10 mouse cellular contexts compared by ENCODE assay signal in the genomic region with DNA sequence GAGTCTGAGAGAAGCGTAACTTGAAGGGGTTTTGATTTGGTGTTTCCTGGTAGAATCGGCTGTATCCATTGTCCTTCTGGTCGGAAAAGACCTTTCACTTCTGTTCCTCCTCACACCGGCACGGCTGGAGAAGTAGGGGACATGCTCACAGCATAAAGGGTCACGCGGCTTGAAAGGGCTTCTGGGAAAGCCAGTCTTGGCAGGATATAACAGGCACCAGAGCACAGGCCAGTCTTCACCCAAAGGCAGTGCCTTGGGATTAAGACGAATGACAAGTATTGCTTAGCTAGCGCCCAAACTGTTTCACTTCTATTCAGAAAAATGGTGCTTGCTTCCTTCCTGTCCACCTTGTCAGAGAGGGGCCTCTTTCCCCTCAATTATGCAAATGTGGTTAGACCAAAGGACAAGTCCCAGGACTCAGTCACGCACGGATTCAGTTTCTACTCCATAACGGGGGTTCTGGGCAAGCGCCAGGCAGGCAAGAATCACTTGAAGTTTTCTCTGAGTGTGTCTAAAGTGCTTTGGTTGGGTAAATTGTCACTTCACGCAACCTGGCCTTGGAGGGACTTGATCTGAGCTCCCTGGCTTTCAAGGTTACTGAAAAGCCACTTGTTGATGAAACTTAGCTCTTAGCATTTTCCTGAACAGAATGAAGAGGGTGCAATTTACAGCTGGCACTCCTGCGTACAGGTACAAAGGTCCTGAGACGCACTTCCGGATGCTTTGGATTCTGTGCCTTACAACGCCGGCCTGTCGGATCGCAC. TPM values are rescaled to one million over a fixed set of nuclear protein-coding genes. Genes with fewer than 3 reads are reported as not detected.
DNase-seq lines count a peak whose midpoint lies in the region; ATAC-seq lines count a peak whose summit lies in the region.
"Had no signal": no experiment of that assay in that cellular context is flagged by ENCODE, and none has a peak within 500 bp of the region (broad histone marks: within the 10 kb centered on the region; RNA-seq: fewer than 3 reads in every experiment).

No protein-coding gene starts in this region.

- no peak overlapping the region for H3K27ac ChIP-seq in heart, embryonic 16.5 days (ENCODE audit: low read length)
- H3K27ac ChIP-seq in hindbrain, embryonic 13.5 days = no peak overlapping the region
- no peak overlapping the region for H3K27ac ChIP-seq in neural tube, embryonic 14.5 days (ENCODE audit: low read depth, low read length)

- intact Hi-C loops in heart, postnatal 36 days (cut with DNase I) = loop anchor here (5.0 kb wide), 1 partner anchor 43 kb away; no protein-coding TSS in a partner anchor

- peak overlapping the region; percentile 34 for H3K4me2 ChIP-seq in heart, embryonic 16.5 days (ENCODE audit: low read depth, low read length)
- no peak overlapping the region for H3K4me2 ChIP-seq in hindbrain, embryonic 13.5 days
- H3K4me2 ChIP-seq in neural tube, embryonic 14.5 days (ENCODE audit: low read depth, low read length) = no peak overlapping the region

- no peaks in the 10 kb centered on the region for H3K9me3 ChIP-seq in heart, embryonic 16.5 days (replicated peaks; ENCODE audit: control insufficient read depth, low read length)
- H3K9me3 ChIP-seq in hindbrain, embryonic 13.5 days = no peaks in the 10 kb centered on the region
- no peaks in the 10 kb centered on the region for H3K9me3 ChIP-seq in neural tube, embryonic 14.5 days (ENCODE audit: control insufficient read depth, low read length)

- peaks cover 11% of the 10 kb centered on the region; the same call in 1 of the 2 replicates for H3K4me1 ChIP-seq in heart, embryonic 16.5 days (ENCODE audit: control insufficient read depth, insufficient read depth, low read length)
- peaks cover 8% of the 10 kb centered on the region for H3K4me1 ChIP-seq in hindbrain, embryonic 13.5 days (replicated peaks)
- no peaks in the 10 kb centered on the region for H3K4me1 ChIP-seq in neural tube, embryonic 14.5 days (ENCODE audit: control insufficient read depth, insufficient read depth, low read length)

- ATAC-seq in heart, embryonic 16.5 days (replicated peaks; ENCODE audit: extremely low read depth, insufficient read depth, low FRiP score) = no peak
- peak; percentile 66; the same call in 1 of the 2 replicates for ATAC-seq in hindbrain, embryonic 13.5 days (ENCODE audit: low FRiP score)
- peak; percentile 53; the same call in 1 of the 2 replicates for ATAC-seq in neural tube, embryonic 14.5 days (ENCODE audit: low read depth)

- H3K9ac ChIP-seq in heart, embryonic 16.5 days (ENCODE audit: low read length) = no peak overlapping the region
- H3K9ac ChIP-seq in hindbrain, embryonic 13.5 days = no peak overlapping the region
- H3K9ac ChIP-seq in neural tube, embryonic 14.5 days (replicated peaks; ENCODE audit: low read depth, low read length) = no peak overlapping the region

- 46% methylated on average over 21 of the region's 21 CpGs for WGBS in heart, embryonic 16.5 days
- 55% methylated on average over 21 of the region's 21 CpGs for WGBS in hindbrain, embryonic 13.5 days
- WGBS in neural tube, embryonic 14.5 days = 62% methylated on average over 21 of the region's 21 CpGs

- no peak overlapping the region for H3K4me3 ChIP-seq in heart, embryonic 16.5 days (ENCODE audit: low read length)
- no peak overlapping the region for H3K4me3 ChIP-seq in hindbrain, embryonic 13.5 days
- H3K4me3 ChIP-seq in neural tube, embryonic 14.5 days (ENCODE audit: low read depth, low read length) = no peak overlapping the region
- H3K4me3 ChIP-seq: myocyte had no signal

- no peaks in the 10 kb centered on the region for H3K36me3 ChIP-seq in heart, embryonic 16.5 days (ENCODE audit: control insufficient read depth, insufficient read depth)
- H3K36me3 ChIP-seq in hindbrain, embryonic 13.5 days = no peaks in the 10 kb centered on the region
- no peaks in the 10 kb centered on the region for H3K36me3 ChIP-seq in neural tube, embryonic 14.5 days (ENCODE audit: control insufficient read depth, insufficient read depth, low read length)

- DNase-seq in heart, postnatal 36 days = no peak
- peak; percentile 35 to 68 for DNase-seq in kidney, postnatal 25 days
- no peak for DNase-seq in adipocyte (ENCODE audit: low spot score)
- no peak for DNase-seq in frontal cortex, postnatal 14 days (ENCODE audit: low spot score in 2 of 2)
- no peak for DNase-seq in right cerebral cortex, postnatal 14 days

- no peaks in the 10 kb centered on the region; the same call in 1 of the 2 replicates for H3K27me3 ChIP-seq in heart, embryonic 16.5 days (ENCODE audit: control insufficient read depth, insufficient read depth, low read length)
- H3K27me3 ChIP-seq in hindbrain, embryonic 13.5 days = no peaks in the 10 kb centered on the region
- H3K27me3 ChIP-seq in neural tube, embryonic 14.5 days (ENCODE audit: control insufficient read depth, insufficient read depth, low read length) = no peaks in the 10 kb centered on the region

RNA-seq across cellular contexts. Expression of a gene that starts 3.1 kb away (rescaled TPM):
- polyA plus RNA-seq in heart, embryonic 16.5 days (2015; fragmentation: Nextera tagmentation; extraction: Ambion mirVana) = 1.5 and 1.6 TPM in 2 replicates
- total RNA-seq in heart, postnatal 36 days (2021) = 10 to 100 TPM; 12.7 to 17.2 TPM
- 1.2 TPM in 2 replicates for polyA plus RNA-seq in hindbrain, embryonic 13.5 days (2015; fragmentation: Nextera tagmentation; extraction: Ambion mirVana)
- 0.92 and 2.0 TPM in 2 replicates for polyA plus RNA-seq in neural tube, embryonic 14.5 days (2014; fragmentation: Nextera tagmentation; extraction: Ambion mirVana)
- total RNA-seq: MEL had no signal

Comparison
In these comparisons a context has a peak if more than half of its experiments do, and no peak if none do; other contexts are left out.
1. DNase-seq: peak in kidney, postnatal 25 days (2 of 2); none in heart, postnatal 36 days (0 of 2), adipocyte (single experiment), frontal cortex, postnatal 14 days (0 of 2) and right cerebral cortex, postnatal 14 days (single experiment).